Mouse (Mus musculus) hematopoietic stem cell, adult 5-6 weeks (primary cell): ENCODE data around the gene Galntl6. TPM values are rescaled to one million over a fixed set of nuclear protein-coding genes. Genes with fewer than 3 reads are reported as not detected.

Experiments used
- ATAC-seq, 2 experiments: fragments of 125-278 bp in 1 of 2; replicated peaks in 1 of 2; 2 replicates each; pipeline ENCODE4 v1.8.0; 2016 to 2017; ENCODE audit warnings: inconsistent platforms in 2 of 2, mild to moderate bottlenecking in 2 of 2, moderate number of reproducible peaks in 2 of 2, low read depth in 1 of 2, moderate TSS enrichment in 1 of 2; ENCODE audit not compliant: low FRiP score in 2 of 2, poor library complexity in 2 of 2, severe bottlenecking in 2 of 2, insufficient read depth in 1 of 2, low TSS enrichment in 1 of 2
- total RNA-seq: library from RNA; stranded (forward); fragments of 172-1452, 232-1000 nt; gene quantifications from 2 replicates; pipeline ENCODE4 v1.2.3, GENCODE M21; 2017

Galntl6 gene
- not detected in 2 replicates for total RNA-seq

DNA sequence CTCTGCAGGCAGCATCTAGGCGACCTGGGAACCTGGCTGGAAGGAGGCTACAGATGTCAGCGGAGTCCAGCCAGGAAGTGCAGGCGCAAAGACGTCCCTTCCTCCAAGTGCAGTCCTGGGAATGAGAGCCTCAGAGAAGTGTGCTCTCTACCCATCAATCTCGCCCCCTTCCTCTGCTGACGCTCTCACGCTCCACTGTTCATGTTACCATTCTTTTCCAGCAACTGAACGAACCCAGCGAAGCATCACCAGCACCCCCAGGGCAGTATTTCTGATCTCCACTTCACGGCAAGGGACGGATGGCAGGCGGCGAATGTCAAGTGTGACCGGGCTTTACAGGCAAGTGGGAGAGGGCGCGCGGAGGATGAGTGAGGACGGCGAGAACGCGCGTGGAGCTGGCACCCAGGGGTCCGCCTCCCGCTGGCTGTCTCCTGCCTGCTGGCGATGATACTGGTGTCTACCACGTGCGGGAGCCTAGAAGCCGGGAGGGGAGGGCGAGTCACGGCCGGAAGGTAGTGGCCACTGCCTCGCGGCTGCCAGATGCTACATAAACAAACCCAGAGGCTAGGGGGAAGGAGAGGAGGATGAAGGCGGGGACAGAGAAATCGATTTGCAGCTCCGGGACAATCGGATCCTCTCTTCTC lies at the start of gene Galntl6:
Gene Galntl6, minus strand, starts transcription at position 445 of the 644 bp plus-strand sequence.
- ATAC-seq = no peak

DNA sequence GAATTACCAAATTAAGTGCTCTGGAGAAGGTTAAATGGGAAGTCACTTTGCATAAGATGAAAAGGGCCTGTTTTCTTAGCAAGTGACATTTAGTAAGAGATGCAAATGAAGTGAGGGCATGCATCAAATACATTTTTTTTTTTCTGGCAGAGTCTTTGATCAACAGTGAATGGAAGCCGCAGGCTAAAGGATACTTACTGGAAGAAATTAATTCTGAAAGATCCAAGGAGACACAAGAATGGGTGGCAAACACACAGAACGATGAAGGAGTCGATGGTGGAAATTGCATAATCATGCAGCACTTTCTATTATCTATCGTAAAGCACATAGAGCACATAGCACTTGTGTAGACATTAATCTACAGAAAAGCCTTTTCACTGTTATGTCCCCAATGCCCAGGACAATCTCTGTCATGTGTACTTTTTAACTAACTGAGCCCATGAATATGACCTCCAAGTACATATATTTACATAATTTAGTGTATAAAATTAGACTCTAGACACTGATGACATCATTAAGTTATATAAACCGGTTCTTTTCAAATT lies 44.8 kb upstream of the Galntl6 start:
- no peak for ATAC-seq

DNA sequence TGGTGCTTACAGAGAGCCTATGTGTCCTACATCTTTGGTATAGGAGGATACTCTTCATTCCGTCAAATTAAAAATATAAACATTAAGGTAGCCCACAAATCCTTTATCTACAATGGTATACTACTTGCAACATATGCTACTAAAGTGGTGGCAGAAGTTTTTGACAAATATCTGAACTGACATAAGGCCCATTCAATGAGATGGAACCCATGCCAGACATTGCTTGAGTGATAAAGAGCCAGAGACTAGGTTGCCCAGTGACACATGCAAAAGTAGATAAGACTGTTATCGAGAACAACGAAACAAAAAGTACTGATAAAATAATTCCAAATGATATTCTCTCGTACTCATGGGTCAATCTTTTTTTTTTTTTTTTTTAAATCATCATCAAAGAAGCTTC lies 31.3 kb upstream of the Galntl6 start:
- no peak for ATAC-seq

DNA sequence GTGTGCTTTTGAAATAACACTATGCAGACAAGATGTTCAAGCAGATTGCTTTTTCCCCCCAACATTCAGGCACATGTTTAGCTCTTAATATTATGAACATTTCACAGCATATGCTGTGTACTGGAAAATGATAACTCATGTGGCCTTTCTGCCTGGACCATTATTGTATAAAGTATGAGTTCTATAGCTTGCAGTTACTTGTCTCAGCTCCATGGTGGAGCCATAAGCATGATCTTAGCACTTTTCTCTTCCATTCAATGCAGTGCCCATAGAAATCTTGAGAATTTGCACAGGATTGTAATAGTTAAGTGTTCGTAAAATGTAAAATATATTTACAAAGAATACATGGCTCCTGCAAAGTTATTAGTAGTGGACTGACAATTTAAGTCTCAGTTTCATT lies 18.6 kb upstream of the Galntl6 start:
- no peak for ATAC-seq

DNA sequence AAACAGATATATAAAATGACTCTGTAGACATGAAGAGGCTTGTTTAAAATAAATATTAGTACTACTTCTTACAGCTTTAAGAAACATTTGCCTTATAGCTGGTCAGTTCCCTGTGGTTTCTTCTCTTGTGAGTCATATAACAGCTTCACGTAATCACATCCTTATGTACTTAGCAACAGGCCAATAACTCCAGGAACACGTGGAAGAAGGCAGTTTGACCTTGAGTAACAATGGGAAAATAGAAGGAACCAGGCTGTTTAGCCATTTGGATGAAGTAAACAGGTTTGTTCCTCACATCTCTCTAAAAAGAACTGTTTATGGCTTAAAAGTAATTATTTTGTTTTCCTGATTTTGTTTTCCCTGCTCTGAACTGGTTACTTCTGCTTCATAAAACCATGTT lies 2.7 kb upstream of the Galntl6 start:
- no peak for ATAC-seq

DNA sequence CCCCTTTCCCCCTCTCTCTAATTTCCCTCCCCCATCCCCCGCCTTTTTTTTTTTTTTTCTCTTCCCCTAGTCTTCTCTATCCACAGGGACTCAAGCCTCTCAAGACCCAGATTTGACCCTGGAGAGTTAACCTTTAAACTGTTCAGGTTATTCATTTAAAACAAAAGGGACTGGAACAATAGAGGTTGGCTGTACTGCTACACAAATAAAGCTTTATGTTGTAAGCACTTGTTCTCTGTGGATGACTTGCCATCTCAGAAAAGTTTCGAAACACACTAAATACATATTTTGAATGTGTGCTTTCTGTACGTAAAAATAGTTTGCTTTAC lies 1.2 kb upstream of the Galntl6 start:
- no peak for ATAC-seq

DNA sequence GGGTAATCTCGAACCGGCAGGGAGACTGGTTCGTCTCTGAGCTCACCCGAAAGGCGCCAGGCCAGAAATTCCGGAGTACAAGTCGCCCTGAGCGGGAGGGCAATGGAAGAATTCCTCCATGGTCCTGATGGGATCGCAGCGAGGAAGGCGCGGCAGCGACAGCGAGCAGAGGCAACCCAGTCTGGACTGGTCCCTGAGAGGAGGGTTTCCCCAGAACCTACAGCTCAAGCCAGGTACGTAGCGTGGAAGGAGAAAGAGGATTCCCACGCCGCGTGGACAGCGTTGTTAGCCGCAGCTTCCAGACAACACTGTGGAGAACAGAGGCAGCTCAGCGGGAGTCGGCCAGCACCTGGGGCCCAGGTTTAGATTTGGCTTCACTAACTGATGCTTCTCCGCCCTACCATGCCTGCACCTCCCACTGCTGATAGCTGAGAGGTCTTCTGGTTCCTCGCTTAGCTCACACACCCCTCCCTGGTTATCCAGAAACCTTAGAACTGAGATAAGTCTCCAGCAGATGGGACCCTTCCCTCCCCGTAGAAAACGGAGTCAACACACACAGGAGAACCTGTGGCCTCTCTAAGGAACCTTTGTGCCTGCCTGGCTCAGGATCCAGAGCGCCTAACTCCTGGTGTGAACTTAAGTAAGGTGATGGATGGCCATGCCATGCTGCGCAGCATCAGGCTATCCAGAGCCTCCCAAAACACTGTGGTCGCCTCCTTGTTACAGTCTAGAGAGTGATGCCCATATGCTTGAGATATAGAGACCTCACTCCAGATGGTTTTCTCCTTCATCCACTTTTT lies 600 bp upstream of the Galntl6 start:
- ATAC-seq = no peak

DNA sequence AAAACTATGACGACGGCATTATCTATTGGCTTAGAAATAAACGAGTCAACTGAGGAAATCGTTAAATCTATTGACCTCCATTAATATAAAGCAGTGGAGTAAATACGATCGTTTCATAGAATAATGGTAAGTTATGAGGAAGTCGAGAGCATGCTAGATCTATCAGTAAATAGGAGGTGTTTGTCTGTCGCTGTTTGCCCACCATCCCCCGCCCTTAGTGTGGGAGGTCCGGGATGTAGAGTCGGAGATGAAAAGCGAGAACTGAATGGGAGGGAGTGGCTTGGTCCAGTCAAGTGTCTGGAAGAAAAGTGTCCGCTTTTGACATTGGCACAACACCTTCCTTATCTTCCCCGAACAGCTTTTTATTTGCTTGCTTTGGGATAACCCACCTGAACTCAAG lies 763 bp downstream of the Galntl6 start, which contains the start of gene BC030500:
Gene BC030500, plus strand, starts transcription at position 79 of the 400 bp plus-strand sequence.
- ATAC-seq = no peak

DNA sequence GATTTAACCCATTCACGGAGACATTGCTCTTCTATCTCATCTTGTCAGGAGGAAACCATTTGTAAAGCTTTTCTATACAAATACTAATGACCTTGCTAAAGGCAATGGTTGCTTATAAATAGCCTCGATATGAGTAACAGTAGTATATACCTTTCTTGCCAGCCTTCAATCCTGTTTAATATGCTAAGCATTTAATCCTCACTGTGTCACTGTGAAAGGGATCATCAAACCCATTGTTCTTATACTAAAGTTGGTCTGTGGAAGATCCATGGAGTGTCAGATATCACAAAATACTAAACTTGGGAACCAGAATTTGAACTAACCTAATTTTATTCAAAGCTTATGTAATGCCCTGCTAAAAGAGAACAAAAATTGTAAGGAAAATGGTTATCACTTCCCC lies 8.0 kb downstream of the Galntl6 start:
- ATAC-seq = no peak

DNA sequence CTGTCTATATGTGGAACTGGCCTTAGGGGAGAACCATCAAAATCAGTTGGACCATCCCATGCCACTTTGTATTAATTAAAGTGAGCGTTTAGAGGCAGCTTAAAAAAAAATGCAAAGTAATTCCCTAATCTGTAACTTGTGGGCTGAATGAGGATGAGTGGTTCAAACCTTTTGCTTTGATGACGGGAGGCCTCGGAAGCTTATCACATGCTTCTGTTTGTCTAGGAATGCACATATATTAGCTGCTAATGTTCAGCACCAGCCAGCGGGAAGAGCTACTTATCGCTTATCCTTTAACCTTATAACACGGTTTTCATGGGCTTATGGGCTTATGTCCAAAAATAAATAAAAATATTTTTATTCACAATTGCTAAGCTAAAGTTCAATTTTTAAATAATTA lies 16.5 kb downstream of the Galntl6 start:
- ATAC-seq = no peak

DNA sequence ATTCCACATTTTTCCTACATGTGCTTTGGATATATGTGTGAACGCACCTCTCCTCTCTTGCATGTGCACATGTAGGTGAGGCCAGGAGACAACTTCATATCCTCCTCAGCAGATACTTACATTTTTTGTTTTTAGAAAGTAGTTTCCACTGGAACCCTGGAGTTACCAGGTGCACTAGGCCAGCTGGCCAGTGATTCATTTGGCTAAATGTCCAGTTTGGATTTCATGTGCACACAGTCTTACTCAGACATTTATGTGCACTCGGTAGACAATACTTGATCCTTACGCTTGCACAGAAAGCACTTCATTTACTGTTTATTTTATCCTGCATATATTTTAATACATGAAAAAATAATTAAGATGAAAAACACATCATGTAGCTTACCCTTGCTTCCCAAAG lies 21.8 kb downstream of the Galntl6 start:
- no peak for ATAC-seq

DNA sequence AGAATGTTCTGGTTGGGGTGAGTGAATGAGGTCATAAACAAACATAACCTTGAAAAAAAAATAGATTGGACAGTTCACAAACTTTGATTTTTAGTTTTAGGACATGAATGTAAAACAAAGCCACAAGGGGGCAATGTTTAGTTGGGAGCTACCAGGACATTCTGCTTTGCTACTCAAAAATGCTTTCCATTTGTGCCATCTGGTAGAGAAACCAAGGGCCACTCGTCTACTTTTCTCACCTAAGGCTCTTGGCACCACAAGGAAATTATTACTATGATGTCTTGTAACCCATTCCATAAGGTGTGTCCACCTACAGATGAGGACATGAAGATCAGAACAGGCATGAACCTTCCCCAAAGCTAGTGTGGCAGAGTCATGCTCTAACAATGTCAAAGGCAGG lies 26.0 kb downstream of the Galntl6 start:
- no peak for ATAC-seq

DNA sequence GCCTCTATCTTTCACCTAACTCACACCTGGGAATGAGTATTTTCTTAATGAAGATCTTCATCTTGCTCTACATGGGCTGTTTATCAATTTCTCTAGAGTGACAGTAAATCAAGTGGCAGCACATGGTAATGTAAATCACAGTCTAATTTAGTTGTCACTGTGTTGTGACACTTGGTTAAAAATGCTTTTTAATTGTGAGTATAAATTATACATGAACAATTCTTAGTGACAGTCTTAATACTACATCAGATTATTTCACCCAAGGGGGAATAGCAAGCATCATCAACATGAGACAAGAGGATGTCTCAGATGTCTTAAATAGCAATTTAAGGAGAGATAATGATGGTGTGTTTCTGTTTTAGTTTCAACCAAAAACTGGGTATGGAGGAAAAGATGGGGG lies 88.1 kb downstream of the Galntl6 start:
- no peak for ATAC-seq

DNA sequence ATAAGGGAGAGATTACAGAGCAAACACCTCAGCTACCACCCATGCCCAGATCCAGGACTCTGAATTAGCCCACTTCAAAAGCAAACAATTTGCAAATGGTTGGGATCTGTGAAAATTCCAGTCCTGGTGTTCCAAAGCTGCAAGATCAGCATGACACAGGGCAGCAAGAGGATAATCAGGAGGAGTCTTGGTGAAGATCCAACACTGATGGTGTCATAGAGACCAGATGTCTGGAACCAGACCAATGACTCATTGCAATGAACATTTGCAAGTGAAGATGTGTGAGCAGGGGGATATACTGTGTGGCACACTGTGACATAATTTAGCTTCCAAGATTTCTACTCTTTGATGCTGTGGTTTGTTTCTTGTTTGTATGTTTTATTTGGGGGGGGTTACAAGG lies 107.2 kb downstream of the Galntl6 start:
- no peak for ATAC-seq

DNA sequence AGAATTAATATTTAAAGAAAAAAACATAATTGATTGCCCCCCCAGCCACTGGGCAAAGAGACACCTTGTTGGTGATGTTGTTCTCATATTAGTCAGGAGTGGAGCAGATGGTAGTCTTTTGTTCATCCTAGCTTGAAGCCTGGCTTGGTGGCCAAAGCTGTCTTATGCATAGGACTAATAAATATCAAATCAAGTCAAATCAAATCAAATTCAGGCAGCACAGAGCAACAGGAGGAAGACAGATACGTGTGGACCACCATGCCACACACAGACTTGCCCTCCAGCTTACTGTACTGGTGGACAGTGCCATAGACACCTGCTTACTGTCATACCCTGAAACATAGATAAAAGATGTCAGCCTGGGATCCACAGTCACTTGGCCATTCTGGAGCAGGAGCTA lies 110.6 kb downstream of the Galntl6 start:
- ATAC-seq = no peak

DNA sequence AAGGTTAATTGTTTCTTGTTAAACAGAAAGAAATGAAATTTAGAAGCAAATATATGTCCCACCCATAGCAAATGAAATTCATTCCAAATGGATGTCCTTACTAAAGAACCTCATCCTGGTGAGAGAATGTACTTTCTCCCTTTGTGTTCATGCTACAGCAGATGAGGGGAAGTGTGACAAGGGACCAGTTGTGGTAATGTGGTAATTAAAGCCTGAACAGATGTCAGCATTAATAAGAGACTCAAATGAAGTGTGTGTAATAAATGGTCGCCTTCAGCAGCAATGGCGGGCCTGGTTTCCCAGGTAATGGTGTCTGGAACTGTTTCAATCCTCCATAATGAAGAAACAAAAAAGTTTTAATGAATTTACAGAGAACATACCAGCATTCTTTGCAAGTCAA lies 158.7 kb downstream of the Galntl6 start:
- ATAC-seq = no peak

DNA sequence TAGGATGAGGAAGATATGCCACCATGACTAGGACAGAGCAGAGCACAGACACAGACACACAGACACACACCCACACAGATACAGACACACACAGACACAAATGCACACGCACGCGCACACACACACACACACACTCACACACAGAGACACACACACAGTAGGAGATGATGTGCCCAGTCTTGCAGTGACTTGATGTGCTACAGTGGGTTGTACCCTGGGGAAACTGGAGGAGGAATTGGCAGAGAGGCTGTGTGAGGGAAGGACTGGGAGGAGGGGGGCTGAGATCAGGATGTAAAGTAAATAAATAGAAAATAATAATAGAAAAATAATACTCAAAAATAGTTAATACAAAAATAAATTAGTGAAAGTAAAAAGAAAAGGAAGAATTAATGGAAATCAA lies 174.5 kb downstream of the Galntl6 start:
- no peak for ATAC-seq

DNA sequence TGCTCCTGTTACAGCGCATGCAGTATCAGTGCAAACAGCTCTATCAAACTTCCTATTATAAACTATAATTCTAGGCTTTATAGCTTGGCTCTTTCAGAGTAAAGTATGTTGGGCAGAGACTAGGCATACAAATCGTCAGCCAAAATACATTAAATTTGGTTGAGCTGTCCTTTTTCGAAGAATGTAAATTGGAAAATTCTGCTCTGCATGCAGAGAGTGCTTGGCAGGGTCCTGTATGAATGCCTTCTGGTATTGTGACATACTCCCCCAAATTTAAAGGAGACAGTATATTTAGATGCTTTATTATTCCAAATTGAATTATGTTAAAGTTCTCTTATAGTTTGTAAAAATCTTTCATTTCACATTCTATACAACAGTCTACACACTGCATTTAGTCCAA lies 220.7 kb downstream of the Galntl6 start:
- no peak for ATAC-seq
